Mouse (Mus musculus): ENCODE results near the gene Rpusd3.
A peak's percentile ranks its signal among the peaks of the same experiment; 100 is the strongest.

Rpusd3 gene

DNA sequence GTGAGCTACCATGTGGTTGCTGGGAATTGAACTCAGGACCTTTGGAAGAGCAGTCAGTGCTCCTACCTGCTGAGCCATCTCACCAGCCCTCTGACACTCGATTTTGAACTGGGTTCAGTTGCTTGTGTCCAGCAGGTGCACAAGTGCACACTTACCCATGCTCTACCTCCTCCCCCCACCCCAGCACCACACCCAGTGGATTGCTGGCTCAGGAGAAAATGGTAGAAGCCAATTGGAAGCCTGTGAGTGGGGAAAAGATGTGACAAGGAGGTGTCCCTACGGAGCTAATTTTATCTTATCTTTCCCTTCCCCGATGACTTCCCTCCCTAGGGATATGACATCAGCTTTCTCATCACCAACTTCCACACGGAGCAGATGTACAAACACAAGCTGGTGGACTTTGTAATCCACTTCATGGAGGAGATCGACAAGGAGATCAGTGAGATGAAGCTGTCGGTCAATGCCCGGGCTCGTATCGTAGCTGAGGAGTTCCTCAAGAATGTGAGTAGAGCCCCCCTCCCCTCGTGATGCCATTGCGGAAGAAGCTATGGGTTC, 33.9 kb downstream of the Rpusd3 start:
- no peak for DNase-seq

DNA sequence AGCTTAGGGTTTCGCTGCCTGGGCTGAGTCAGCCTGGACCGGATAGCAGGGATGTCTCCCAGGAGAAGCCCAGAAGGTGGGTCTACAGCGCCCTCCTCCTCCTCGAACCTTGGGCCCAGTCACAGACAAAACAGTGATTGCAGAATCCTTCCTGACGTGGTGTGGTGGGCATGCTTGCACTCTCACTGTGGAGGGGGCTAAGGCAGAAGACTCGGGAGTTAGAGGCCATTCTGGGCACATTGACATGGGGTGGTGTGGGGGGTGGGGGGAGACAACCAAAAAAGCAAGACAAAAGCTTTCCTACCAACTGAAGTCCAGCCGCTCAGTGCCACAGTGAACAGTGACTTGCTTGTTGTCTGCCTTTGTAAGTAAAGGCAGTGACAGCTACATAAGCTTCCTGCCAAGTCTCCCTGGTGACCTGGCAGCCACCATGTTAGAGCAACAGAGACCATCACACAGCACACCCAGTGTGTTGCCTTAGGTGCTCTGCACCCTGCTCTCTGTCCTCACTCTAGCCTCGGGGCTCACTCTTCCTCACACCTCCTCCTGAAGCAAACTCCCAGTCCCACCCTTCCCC, 34.7 kb downstream of the Rpusd3 start:
- no peak for DNase-seq

DNA sequence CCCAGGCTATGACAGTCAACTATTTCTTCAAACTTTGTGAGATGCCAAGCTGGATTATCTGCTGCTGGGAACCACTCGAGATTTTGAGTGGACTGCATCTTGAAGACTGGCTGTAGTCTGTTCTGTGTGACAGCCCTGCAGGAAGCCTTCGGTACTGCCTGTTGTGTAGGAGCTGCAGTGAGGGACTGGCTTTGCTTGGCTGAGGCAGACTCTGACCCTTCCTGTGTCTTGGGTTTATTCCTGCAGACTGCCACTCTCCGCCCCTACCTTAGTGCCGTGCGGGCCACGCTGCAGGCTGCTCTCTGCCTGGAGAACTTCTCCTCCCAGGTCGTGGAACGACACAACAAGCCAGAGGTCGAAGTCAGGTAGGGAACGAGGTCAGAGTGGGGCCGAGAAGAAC, 38.7 kb downstream of the Rpusd3 start:
- DNase-seq: peak; percentile 44 to 61

DNA sequence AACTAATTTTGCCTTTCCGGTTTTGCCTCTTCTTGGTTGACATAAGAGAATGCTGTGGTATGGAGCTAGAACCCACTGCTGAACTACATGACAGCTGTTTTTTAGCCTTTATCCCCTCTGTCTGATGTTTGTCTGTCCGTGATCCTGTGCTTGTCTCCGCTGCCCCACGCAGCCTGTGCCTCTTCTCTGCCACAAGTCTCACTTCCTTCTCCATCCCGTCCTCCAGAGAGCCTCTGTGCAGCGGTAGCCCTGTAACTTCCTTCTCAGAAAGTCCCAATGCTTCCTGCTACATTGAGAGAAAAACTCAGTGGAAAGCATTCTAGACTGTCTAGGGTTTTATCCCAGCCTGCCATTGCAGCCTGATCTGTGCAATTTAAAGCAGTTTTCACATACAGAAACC, 39.9 kb downstream of the Rpusd3 start:
- no peak for DNase-seq

DNA sequence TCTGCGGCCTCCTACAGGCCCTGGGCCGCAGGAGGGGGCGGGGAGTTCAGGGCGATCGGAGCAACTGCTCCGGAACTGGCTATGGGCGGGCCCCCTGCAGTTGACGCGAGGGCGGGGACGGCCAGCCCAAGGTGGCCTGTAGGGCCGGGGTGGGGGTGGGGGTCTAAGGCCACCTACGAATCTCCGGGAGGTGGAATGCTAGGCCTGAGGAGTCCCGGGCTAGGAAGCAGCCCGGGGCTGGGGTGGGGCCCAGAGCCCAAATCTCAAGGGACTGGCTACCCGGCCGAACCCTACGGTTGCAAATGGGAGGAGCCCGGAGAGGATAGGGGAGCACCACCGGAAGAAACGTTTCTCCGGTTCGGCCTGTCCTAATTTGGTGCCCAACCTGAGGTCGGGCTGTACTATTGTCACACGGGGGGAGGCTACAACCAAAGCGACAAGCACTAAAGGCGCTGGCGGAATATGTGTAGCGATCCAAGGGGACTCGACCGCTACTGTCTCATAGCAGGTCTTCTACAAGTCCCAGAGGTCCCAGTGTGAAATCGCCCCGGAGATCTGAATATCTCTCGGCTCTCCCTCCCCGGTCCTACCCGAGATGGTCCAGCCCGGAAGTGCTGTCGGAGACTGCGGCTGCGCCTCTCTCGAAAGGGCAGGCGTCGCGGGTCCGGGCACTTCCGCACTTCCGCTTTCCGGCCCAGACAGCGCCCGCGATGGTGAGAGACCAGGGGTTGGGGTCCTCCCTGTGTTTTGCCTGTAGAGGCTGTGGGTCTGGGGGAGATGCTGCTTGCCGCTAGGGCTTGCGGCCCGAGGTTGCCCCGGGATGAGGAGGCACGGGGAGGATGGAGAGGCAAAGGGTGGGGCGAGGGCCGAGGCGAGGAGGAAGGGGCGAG, 41.4 kb downstream of the Rpusd3 start, which contains the start of the genes Tada3 and Arpc4:
Tada3 (minus strand) TSS at position 388 of the 890 bp plus-strand sequence.
Arpc4 (plus strand) TSS at position 620 of the 890 bp plus-strand sequence.
- peak; percentile 93 to 95 for DNase-seq

DNA sequence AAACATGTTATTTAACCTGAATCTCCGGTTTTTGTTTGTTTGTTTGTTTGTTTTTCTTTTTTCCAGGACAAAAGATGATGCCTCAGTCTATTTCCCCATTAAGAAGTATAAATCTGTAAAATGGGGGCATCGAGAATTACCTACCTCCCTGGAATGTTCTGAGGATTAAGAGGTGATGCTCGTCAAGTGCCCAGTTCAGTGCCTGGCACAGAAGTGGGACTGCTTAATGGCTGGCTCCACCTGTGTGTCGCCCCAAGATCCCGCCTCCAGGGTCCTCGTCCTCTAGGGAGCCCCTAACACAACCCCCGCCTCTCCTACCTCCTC, 42.0 kb downstream of the Rpusd3 start:
- DNase-seq: no peak

DNA sequence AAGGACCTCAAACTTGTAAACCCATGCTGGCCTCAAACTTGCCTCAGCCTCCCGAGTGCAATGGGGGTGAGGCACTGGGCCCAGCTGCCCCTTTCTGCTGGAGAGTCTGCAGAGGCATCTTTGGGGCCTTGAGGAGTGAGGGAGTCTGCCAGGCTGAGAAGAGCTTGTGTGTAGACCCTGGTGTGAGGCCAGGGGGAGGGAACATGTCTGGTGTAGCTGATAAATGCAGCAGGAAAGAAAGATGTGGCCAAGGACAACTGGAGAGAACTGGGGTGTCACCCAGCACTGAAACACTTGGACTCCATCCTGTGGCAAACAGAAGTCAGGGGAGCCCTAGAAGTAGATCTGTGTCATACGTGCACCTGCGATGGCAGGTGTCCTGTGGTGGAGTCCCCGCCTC, 45.6 kb downstream of the Rpusd3 start:
- no peak for DNase-seq

DNA sequence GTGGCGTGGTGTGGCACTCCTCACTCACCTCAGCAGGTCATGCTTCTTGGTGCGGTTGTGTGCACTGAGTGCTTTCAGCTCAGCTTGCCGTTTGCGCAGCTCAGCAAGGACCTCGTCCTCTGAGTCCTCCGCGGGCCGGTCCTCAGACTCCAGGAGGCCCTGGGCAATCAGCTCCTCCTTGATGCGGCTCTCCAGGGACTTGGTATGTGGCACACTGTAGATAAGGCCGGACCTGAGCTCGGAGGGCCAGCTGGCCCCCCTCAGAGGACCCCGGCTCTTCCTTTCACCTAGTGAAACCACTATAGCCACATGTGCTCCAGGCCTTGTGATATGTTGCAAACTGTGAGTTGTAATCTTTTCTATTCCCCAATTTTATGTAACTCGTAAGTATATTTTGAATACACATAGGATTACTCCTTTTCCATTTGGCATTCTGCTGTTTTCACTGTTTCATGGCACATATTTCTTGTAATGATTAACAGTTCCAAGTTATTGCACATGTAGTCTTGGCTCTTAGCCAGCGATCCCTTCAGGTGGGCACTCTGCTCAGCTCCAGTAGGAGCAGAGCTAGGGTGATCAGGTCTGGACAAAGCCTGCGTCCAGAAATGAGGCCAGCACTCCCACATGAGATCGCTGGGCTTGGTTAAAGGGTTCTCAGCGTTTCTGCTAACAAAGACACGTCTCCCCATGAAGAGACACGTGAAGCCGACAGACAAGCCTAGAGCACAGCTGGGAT, 48.8 kb downstream of the Rpusd3 start:
- DNase-seq: peak in 1 of 2 experiments; percentile 26

DNA sequence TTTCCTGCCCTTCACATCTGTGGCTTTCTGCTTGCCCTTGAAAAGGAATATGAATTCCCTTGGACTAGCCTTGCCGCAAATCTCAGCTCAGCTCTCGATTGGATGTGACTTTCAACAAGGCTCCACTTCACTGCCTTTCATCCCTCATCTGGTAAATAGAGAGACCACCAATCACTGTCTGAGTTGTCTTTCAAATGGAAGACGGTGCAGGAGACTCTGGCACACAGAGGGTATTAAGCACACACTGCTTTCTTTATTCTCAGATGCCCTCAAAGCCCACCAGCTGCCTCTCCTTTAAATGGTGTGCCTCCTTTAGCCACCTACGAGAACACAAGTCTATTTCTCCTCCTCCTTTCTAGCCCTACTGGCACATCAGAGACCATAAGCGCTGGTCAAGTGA, 50.6 kb downstream of the Rpusd3 start:
- no peak for DNase-seq

DNA sequence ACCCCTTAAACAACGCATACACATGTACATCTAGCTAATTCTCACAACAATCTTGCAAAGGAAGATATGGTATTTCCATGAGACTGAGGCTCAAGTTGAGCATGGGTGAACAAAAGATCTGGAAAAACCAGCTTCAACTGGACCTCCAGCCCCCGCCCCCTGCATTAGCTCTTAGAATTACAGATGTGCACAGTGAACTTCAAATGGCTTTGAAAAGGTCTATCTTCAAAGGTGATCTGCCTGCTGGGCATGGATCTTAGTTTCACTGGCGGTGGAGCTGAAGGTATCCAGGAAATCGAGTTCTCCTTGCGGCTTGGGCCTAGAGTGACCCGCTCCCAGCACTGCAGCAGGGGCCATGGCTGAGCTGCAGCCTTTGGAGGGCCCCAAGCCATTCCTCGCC, 51.0 kb downstream of the Rpusd3 start:
- DNase-seq: no peak

DNA sequence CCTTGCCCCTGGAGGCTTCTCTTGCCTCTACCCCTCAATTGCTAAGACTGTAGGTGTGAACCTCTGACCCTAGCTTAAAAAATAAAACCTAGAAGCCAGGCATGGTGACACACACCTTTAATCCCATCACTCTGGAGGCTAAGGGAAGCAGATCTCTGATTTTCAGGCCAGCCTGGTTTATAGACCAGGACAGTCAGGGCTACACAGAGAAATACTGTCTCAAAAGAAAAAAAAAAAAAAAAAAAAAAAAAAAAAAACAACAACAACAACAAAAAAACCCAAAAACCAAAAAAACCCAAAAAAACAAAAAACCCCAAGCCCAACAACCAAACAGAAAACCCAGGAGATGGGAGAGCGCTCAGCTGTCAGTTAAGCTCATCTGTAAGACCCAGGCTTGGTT, 51.6 kb downstream of the Rpusd3 start:
- no peak for DNase-seq

DNA sequence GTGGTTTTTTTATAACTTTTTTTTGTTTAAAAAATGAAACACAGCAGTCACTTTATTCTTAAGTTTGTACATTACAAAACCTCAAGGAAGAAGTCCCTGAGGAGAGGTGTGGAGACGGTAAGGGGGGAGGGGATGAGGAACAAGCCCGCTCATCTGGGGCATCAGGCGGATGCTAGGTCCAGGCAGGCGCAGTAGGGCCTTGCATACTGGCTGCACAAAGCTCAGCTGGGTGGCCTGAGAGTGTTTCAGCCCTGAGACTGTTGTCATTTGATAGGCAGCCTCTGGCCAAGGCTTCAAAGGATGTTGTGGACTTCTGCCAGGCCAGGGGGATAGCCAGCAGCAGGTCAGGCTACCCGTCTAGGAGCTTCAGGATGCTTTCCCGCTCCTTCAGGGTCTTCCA, 52.5 kb downstream of the Rpusd3 start:
- DNase-seq: no peak
